Mouse (Mus musculus) ES-E14 (cell line): Measurements from ENCODE around the gene Luc7l3.

Experiments
- CHD2 ChIP-seq: IDR thresholded peaks from 2 replicates; pipeline ENCODE4 v1.6.1; 2014; ENCODE audit warnings: mild to moderate bottlenecking, low read depth, low read length, inconsistent platforms
- HCFC1 ChIP-seq: IDR thresholded peaks from 2 replicates; pipeline ENCODE4 v1.6.1; 2012; ENCODE audit warnings: low read length, inconsistent platforms, borderline replicate concordance; ENCODE audit not compliant: insufficient read depth
- MAFK ChIP-seq: IDR thresholded peaks from 2 replicates; pipeline ENCODE4 v1.6.1; 2014; ENCODE audit warnings: mild to moderate bottlenecking, low read depth, low read length, inconsistent platforms; ENCODE audit not compliant: insufficient read depth
- ZC3H11A ChIP-seq: IDR thresholded peaks from 2 replicates; pipeline ENCODE4 v1.6.1; 2012; ENCODE audit warnings: low read depth, mild to moderate bottlenecking, inconsistent platforms, low read length, borderline replicate concordance
- ZNF384 ChIP-seq: IDR thresholded peaks from 2 replicates; pipeline ENCODE4 v1.6.1; 2012; ENCODE audit warnings: low read depth, low read length, inconsistent platforms

DNA sequence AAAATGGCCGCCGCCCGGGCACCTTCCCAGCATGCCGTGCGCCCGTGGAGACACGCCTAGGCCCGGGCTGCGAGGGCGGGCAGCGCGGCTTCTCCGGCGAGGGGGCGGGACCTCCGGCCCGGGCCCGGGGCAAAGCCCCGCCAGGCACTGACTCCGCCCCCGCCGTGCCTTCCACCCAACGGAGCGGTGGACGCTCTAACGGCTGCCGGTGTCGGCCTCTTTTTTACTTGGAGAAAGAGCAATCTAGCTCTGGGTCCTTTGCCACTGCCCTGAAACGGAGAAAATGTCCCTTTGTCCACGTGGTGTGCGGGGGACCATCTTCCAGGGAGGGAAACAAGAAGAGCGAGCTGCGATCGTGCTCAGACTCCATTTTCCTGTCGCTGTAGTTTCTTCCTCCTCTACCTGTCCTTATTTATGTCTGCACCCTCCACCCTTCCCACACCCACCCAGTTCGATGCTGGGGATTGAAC, at the start of gene Luc7l3:
- TF ChIP-seq MAFK, result no peak
- TF ChIP-seq ZNF384, result no peak
- no peak for TF ChIP-seq CHD2
- TF ChIP-seq ZC3H11A, result no peak
- TF ChIP-seq HCFC1, result no peak; the same call in 1 of the 2 replicates
